Mouse (Mus musculus): ENCODE results near the gene Pced1a.

DNA sequence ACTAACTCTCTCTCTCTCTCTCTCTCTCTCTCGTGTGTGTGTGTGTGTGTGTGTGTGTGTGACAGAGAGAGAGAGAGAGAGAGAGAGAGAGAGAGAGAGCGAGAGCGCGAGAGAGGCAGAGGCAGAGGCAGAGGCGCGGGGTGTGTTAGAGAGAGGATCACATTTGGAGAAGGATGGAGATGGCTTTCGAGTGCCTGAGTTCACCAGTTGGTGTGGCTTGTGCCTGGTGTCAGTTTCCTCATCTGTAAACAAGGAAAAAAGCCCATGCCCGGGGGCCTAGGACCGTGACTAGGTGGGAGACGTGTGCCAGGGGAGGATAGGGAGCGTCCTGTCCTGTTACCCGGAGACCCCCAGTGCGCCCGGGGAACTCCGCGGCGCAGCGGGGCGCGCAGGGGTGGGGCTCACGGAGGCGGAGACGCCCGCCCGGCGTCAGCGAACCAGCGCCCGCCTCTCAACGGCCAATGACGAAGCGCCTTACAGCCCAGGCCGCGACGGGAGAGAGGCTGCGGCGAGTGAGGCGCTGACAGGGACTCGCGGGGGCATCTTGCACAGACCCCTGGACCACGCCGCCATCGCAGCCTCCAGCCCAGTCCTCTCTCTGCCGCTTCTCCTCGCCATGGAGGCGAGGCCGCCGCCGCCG, 25.4 kb upstream of the Pced1a start, which contains the start of gene Ptpra:
- TF ChIP-seq ZNF384 (IDR thresholded peaks at IDR 0.05; ENCODE audit: low read depth, low read length) (no peak), POLR2A (IDR thresholded peaks at IDR 0.05; ENCODE audit: low read depth, low read length) (peak; percentile 87), CTCF (conservative IDR thresholded peaks at IDR 0.05 in 1 of 2, IDR thresholded peaks at IDR 0.05 in 1 of 2; ENCODE audit: low read depth in 2 of 2, low read length in 2 of 2) (no peak), HCFC1 (IDR thresholded peaks at IDR 0.05; ENCODE audit: low read depth, low read length) (peak; percentile 58), POLR2AphosphoS2 (IDR thresholded peaks at IDR 0.05; ENCODE audit: low read depth, low read length) (no peak), RAD21 (IDR thresholded peaks at IDR 0.05; ENCODE audit: low read depth, low read length) (no peak), IRF4 (IDR thresholded peaks at IDR 0.05; ENCODE audit: low read depth, low read length) (no peak)
